Mouse (Mus musculus) ES-Bruce4 (cell line): Measurements from ENCODE around the gene Rgr. TPM values are rescaled to one million over a fixed set of nuclear protein-coding genes. Genes with fewer than 3 reads are reported as not detected.

ENCODE experiments used
- H3K27ac ChIP-seq: 2 replicates; pipeline ENCODE4 v1.5.1; 2012; ENCODE audit warnings: low read length, inconsistent platforms; ENCODE audit not compliant: insufficient read depth
- H3K27me3 ChIP-seq: 2 replicates; pipeline ENCODE4 v1.6.1; 2012; ENCODE audit warnings: mild to moderate bottlenecking, low read length, inconsistent platforms; ENCODE audit not compliant: control insufficient read depth, poor library complexity, insufficient read depth, severe bottlenecking
- H3K36me3 ChIP-seq: 2 replicates; pipeline ENCODE4 v1.6.1; 2012; ENCODE audit warnings: inconsistent platforms, mild to moderate bottlenecking, low read length, moderate library complexity; ENCODE audit not compliant: control insufficient read depth, poor library complexity, insufficient read depth, severe bottlenecking
- H3K4me1 ChIP-seq: one replicate; pipeline ENCODE4 v1.8.1; 2011; ENCODE audit warnings: low read length; ENCODE audit not compliant: control insufficient read depth, insufficient read depth
- H3K4me3 ChIP-seq: 2 replicates; pipeline ENCODE4 v1.5.1; 2011; ENCODE audit warnings: low read depth, mild to moderate bottlenecking, low read length
- H3K9ac ChIP-seq: 2 replicates; pipeline ENCODE4 v1.6.1; 2012; ENCODE audit warnings: low read depth, mild to moderate bottlenecking, inconsistent platforms; ENCODE audit not compliant: poor library complexity, severe bottlenecking
- H3K9me3 ChIP-seq: replicated peaks from 2 replicates; pipeline ENCODE4 v1.6.1; 2012; ENCODE audit warnings: mild to moderate bottlenecking, low read length, inconsistent platforms; ENCODE audit not compliant: control insufficient read depth, poor library complexity, insufficient read depth, severe bottlenecking
- CTCF ChIP-seq: IDR thresholded peaks from one replicate; pipeline ENCODE4 v1.8.1; 2011; ENCODE audit warnings: low read depth, low read length
- EP300 ChIP-seq: IDR thresholded peaks from 2 replicates; pipeline ENCODE4 v1.6.1; 2011; ENCODE audit warnings: low read depth, low read length; ENCODE audit not compliant: insufficient read depth
- POLR2A ChIP-seq: IDR thresholded peaks from one replicate; pipeline ENCODE4 v1.8.1; 2011; ENCODE audit warnings: low read length; ENCODE audit not compliant: insufficient read depth
- polyA plus RNA-seq: library from polyadenylated mRNA; stranded (reverse); fragments of >200 nt; gene quantifications from 2 replicates; pipeline ENCODE4 v1.2.4, GENCODE M21; 2011; ENCODE audit warnings: low read depth; ENCODE audit not compliant: missing spikeins, insufficient read depth, insufficient read length

The Rgr gene
- polyA plus RNA-seq, 1 experiment: not detected

GRCm38 (mm10) chr14:36989784-36990183 lies 59.0 kb downstream of the Rgr start:
- H3K4me1 ChIP-seq: no peaks in the 10 kb centered on the region
- no peak overlapping the region for H3K9ac ChIP-seq
- H3K4me3 ChIP-seq: no peak overlapping the region
- no peaks in the 10 kb centered on the region for H3K36me3 ChIP-seq
- TF ChIP-seq CTCF (no peak), POLR2A (no peak), EP300 (no peak)
- no peaks in the 10 kb centered on the region for H3K27me3 ChIP-seq
- H3K27ac ChIP-seq: no peak overlapping the region
- no peaks in the 10 kb centered on the region for H3K9me3 ChIP-seq

GRCm38 (mm10) chr14:36985693-36986092 lies 63.1 kb downstream of the Rgr start:
- no peak overlapping the region for H3K4me3 ChIP-seq
- TF ChIP-seq POLR2A (no peak), EP300 (no peak), CTCF (no peak)
- no peaks in the 10 kb centered on the region for H3K4me1 ChIP-seq
- H3K27ac ChIP-seq: no peak overlapping the region
- H3K9ac ChIP-seq: no peak overlapping the region
- no peaks in the 10 kb centered on the region for H3K9me3 ChIP-seq
- H3K36me3 ChIP-seq: no peaks in the 10 kb centered on the region
- H3K27me3 ChIP-seq: no peaks in the 10 kb centered on the region; the same call in 1 of the 2 replicates

Other genes with a start within 250 kb of the Rgr start
- 32.8 and 34.4 TPM in 2 replicates for gene Ccser2, start 80.2 kb downstream of the Rgr start, polyA plus RNA-seq
- not detected in 2 replicates for gene Lrit1, start 5.9 kb upstream of the Rgr start, polyA plus RNA-seq
- not detected in 2 replicates for gene Lrit2, start 19.0 kb upstream of the Rgr start, polyA plus RNA-seq
- 0.87 and 1.0 TPM in 2 replicates for gene Cdhr1, start 49.4 kb upstream of the Rgr start, polyA plus RNA-seq
- gene 2610528A11Rik, start 65.1 kb upstream of the Rgr start, polyA plus RNA-seq: not detected in 2 replicates
- 206 and 224 TPM in 2 replicates for gene Ghitm, start 86.3 kb upstream of the Rgr start, polyA plus RNA-seq